Mouse (Mus musculus): Measurements from ENCODE around the gene Opa1.

GRCm38 (mm10) chr16:29560869-29561268, 18.3 kb upstream of the Opa1 start:
- TF ChIP-seq POLR2A (IDR thresholded peaks at IDR 0.05; ENCODE audit: low read depth, low read length) (no peak), CTCF (IDR thresholded peaks at IDR 0.05; ENCODE audit: borderline replicate concordance, insufficient read depth, low read length) (no peak)
